Mouse (Mus musculus): Measurements from ENCODE around the gene Malrd1.
"Not testable (repeated sequence)": the region's sequence is repeated elsewhere in the genome, so short reads cannot be mapped to it uniquely, and the experiment has no call there.

GRCm38 (mm10) chr2:16017719-16018118, 491.4 kb downstream of the Malrd1 start:
- TF ChIP-seq CTCF, EP300 (IDR thresholded peaks at IDR 0.05; ENCODE audit: low read depth): not testable (repeated sequence)

Data from liver, postnatal 0 days (tissue).